Mouse (Mus musculus) CH12.LX (cell line): Measurements from ENCODE around the gene Ufd1. TPM values are rescaled to one million over a fixed set of nuclear protein-coding genes. Genes with fewer than 3 reads are reported as not detected.

ENCODE experiments used
- DNase-seq: peaks from one replicate; pipeline ENCODE4 v3.0.0-alpha.2; 2013; ENCODE audit errors: extremely low read depth
- H3K27ac ChIP-seq: 2 replicates; pipeline ENCODE4 v1.5.1; 2012; ENCODE audit warnings: low read depth, mild to moderate bottlenecking, control low read depth, moderate library complexity; ENCODE audit not compliant: insufficient read depth
- H3K27me3 ChIP-seq: replicated peaks from 2 replicates; pipeline ENCODE3; 2012; ENCODE audit warnings: inconsistent platforms
- H3K36me3 ChIP-seq, 2 experiments: replicated peaks in 1 of 2; 2 replicates each; pipeline versions ENCODE3 to v1.6.1; 2012; ENCODE audit warnings: inconsistent platforms in 1 of 2, low read length in 1 of 2, mild to moderate bottlenecking in 1 of 2, mixed read lengths in 1 of 2, moderate library complexity in 1 of 2; ENCODE audit not compliant: control insufficient read depth in 1 of 2, insufficient read depth in 1 of 2
- H3K4me1 ChIP-seq, 2 experiments: 2 replicates each; pipeline ENCODE4 v1.6.1; 2012; ENCODE audit warnings: inconsistent platforms in 1 of 2, moderate library complexity in 1 of 2; ENCODE audit not compliant: insufficient read depth in 2 of 2, control insufficient read depth in 1 of 2
- H3K4me2 ChIP-seq: 2 replicates; pipeline ENCODE4 v1.6.1; 2012; ENCODE audit warnings: low read depth, mild to moderate bottlenecking, control low read depth; ENCODE audit not compliant: poor library complexity, insufficient read depth, severe bottlenecking
- H3K4me3 ChIP-seq, 3 experiments: fragments of 150-350 bp in 1 of 3; sonication (generic) in 1 of 3; replicated peaks in 1 of 3; 2 replicates each; pipeline versions ENCODE3 to v1.5.1; 2011 to 2012; ENCODE audit warnings: low read depth in 2 of 3, low read length in 2 of 3, mild to moderate bottlenecking in 2 of 3, moderate library complexity in 2 of 3, control low read depth in 1 of 3, improper control_type of control experiment in 1 of 3, inconsistent platforms in 1 of 3, mixed read lengths in 1 of 3; ENCODE audit not compliant: poor library complexity in 1 of 3
- H3K79me2 ChIP-seq: replicated peaks from 2 replicates; pipeline ENCODE4 v1.6.1; 2012; ENCODE audit warnings: mild to moderate bottlenecking, moderate library complexity; ENCODE audit not compliant: control insufficient read depth, poor library complexity, insufficient read depth, severe bottlenecking; ENCODE audit errors: extremely low read depth
- H3K9ac ChIP-seq: 2 replicates; pipeline ENCODE4 v1.6.1; 2012; ENCODE audit warnings: low read depth, mild to moderate bottlenecking, control low read depth, moderate library complexity; ENCODE audit not compliant: insufficient read depth
- H3K9me3 ChIP-seq: replicated peaks from 2 replicates; pipeline ENCODE3; 2012; ENCODE audit warnings: low read length, inconsistent platforms, mixed read lengths
- CHD2 ChIP-seq: IDR thresholded peaks from 2 replicates; pipeline ENCODE4 v1.6.1; 2011; ENCODE audit warnings: low read length, improper control_type of control experiment
- ELF1 ChIP-seq: IDR thresholded peaks from 2 replicates; pipeline ENCODE4 v1.6.1; 2014; ENCODE audit warnings: low read depth, mild to moderate bottlenecking, inconsistent platforms, low read length, improper control_type of control experiment
- ETS1 ChIP-seq: conservative IDR thresholded peaks from 2 replicates; pipeline ENCODE4 v1.6.1; 2012; ENCODE audit warnings: low read depth, mild to moderate bottlenecking, inconsistent platforms, low read length, improper control_type of control experiment, moderate library complexity
- HCFC1 ChIP-seq: IDR thresholded peaks from 2 replicates; pipeline ENCODE4 v1.6.1; 2012; ENCODE audit warnings: low read depth, mild to moderate bottlenecking, inconsistent platforms, low read length, improper control_type of control experiment
- IRF4 ChIP-seq: IDR thresholded peaks from 2 replicates; pipeline ENCODE4 v1.6.1; 2014; ENCODE audit warnings: low read depth, mild to moderate bottlenecking, inconsistent platforms, low read length, improper control_type of control experiment
- JUN ChIP-seq: IDR thresholded peaks from 2 replicates; pipeline ENCODE4 v1.6.1; 2011; ENCODE audit warnings: low read depth, mild to moderate bottlenecking, low read length, improper control_type of control experiment, moderate library complexity; ENCODE audit not compliant: insufficient read depth
- JUND ChIP-seq: conservative IDR thresholded peaks from 2 replicates; pipeline ENCODE4 v1.6.1; 2011; ENCODE audit warnings: low read depth, low read length, improper control_type of control experiment
- KAT2A ChIP-seq: IDR thresholded peaks from 2 replicates; pipeline ENCODE4 v1.6.1; 2012; ENCODE audit warnings: low read length, improper control_type of control experiment, inconsistent platforms; ENCODE audit not compliant: insufficient replicate concordance
- MAFK ChIP-seq: IDR thresholded peaks from 2 replicates; pipeline ENCODE4 v1.6.1; 2011; ENCODE audit warnings: low read length, improper control_type of control experiment; ENCODE audit not compliant: insufficient replicate concordance
- MAX ChIP-seq: IDR thresholded peaks from 2 replicates; pipeline ENCODE4 v1.6.1; 2011; ENCODE audit warnings: low read length, improper control_type of control experiment
- MAZ ChIP-seq: IDR thresholded peaks from 2 replicates; pipeline ENCODE4 v1.6.1; 2012; ENCODE audit warnings: low read depth, mild to moderate bottlenecking, inconsistent platforms, low read length, improper control_type of control experiment, moderate library complexity
- MEF2A ChIP-seq: IDR thresholded peaks from 2 replicates; pipeline ENCODE4 v1.6.1; 2014; ENCODE audit warnings: low read depth, mild to moderate bottlenecking, inconsistent platforms, low read length, improper control_type of control experiment, borderline replicate concordance
- MXI1 ChIP-seq: IDR thresholded peaks from 2 replicates; pipeline ENCODE4 v1.6.1; 2011; ENCODE audit warnings: mild to moderate bottlenecking, low read depth, low read length, improper control_type of control experiment
- NELFE ChIP-seq: IDR thresholded peaks from 2 replicates; pipeline ENCODE4 v1.6.1; 2011; ENCODE audit warnings: low read depth, low read length, improper control_type of control experiment
- NRF1 ChIP-seq: IDR thresholded peaks from 2 replicates; pipeline ENCODE4 v1.6.1; 2014; ENCODE audit warnings: low read depth, mild to moderate bottlenecking, inconsistent platforms, low read length, improper control_type of control experiment, moderate library complexity
- POLR2A ChIP-seq: IDR thresholded peaks from 2 replicates; pipeline ENCODE4 v1.6.1; 2011; ENCODE audit warnings: low read depth, mild to moderate bottlenecking, improper control_type of control experiment, low read length
- POLR2AphosphoS2 ChIP-seq: IDR thresholded peaks from 2 replicates; pipeline ENCODE4 v1.6.1; 2011; ENCODE audit warnings: low read depth, low read length, improper control_type of control experiment
- SIN3A ChIP-seq: IDR thresholded peaks from 2 replicates; pipeline ENCODE4 v1.6.1; 2012; ENCODE audit warnings: low read length, improper control_type of control experiment, inconsistent platforms
- TCF12 ChIP-seq: IDR thresholded peaks from 2 replicates; pipeline ENCODE4 v1.6.1; 2014; ENCODE audit warnings: low read depth, mild to moderate bottlenecking, inconsistent platforms, low read length, improper control_type of control experiment
- USF1 ChIP-seq: IDR thresholded peaks from 2 replicates; pipeline ENCODE4 v1.6.1; 2014; ENCODE audit warnings: low read depth, mild to moderate bottlenecking, inconsistent platforms, low read length, improper control_type of control experiment
- USF2 ChIP-seq: conservative IDR thresholded peaks from 2 replicates; pipeline ENCODE4 v1.6.1; 2011; ENCODE audit warnings: low read depth, low read length, improper control_type of control experiment
- ZC3H11A ChIP-seq: IDR thresholded peaks from 2 replicates; pipeline ENCODE4 v1.6.1; 2012; ENCODE audit warnings: low read depth, mild to moderate bottlenecking, inconsistent platforms, low read length, improper control_type of control experiment
- ZMIZ1 ChIP-seq: IDR thresholded peaks from 2 replicates; pipeline ENCODE4 v1.6.1; 2012; ENCODE audit warnings: low read depth, mild to moderate bottlenecking, inconsistent platforms, low read length, improper control_type of control experiment
- ZNF384 ChIP-seq: IDR thresholded peaks from 2 replicates; pipeline ENCODE4 v1.6.1; 2012; ENCODE audit warnings: low read depth, low read length, improper control_type of control experiment, inconsistent platforms
- dilution Hi-C: fragments of 300-500 bp; cut with MboI; formaldehyde crosslinking; loops from 2 replicates; pipeline ENCODE4 v1.14.3; 2020; ENCODE audit warnings: low sequenced_read_pairs; ENCODE audit not compliant: extremely low pct_unique_long_range_greater_than_20kb, extremely low pct_ligation_motif_present
- in situ Hi-C: fragments of 300-500 bp; cut with MboI; formaldehyde crosslinking; loops from 3 replicates; pipeline ENCODE4 v1.14.3; 2019; ENCODE audit warnings: low sequenced_read_pairs, low pct_ligation_motif_present, low pct_unique_long_range_greater_than_20kb, mixed read lengths
- polyA plus RNA-seq: library from polyadenylated mRNA; unstranded; fragments of >175 nt; gene quantifications from 2 replicates; pipeline ENCODE4 v1.2.1, GENCODE M21; 2012; ENCODE audit warnings: low read depth; ENCODE audit not compliant: insufficient read length
- total RNA-seq, 2 experiments: library from RNA; depleted of rRNA; stranded (reverse); fragments of 300-350 nt in 1 of 2; fragments of >200 nt in 1 of 2; gene quantifications; 2 replicates each; pipeline ENCODE4 v1.2.3; 2012 to 2014

Gene Ufd1
- total and polyA plus RNA-seq, 3 experiments = 43.6 to 80.8 (median 62.6) TPM

GRCm38 (mm10) chr16:18795223-18795899 is 16.2 kb upstream of the Ufd1 start:
- DNase-seq = no peak
- Histone ChIP-seq H3K4me1 (no peaks in the 10 kb centered on the region), H3K36me3 (peaks cover 87 to 98% of the 10 kb centered on the region in 2 experiments)
- TF ChIP-seq USF1 (no peak), MAZ (no peak), TCF12 (no peak), HCFC1 (no peak), POLR2AphosphoS2 (no peak), KAT2A (no peak), MAX (no peak), MXI1 (no peak), ZMIZ1 (no peak), JUND (no peak), NRF1 (no peak), ZC3H11A (no peak), USF2 (no peak), ELF1 (no peak), CHD2 (no peak), SIN3A (no peak), MAFK (no peak), POLR2A (no peak), MEF2A (no peak)
- TF ChIP-seq, all 38 proteins: peak for 0
- Histone ChIP-seq H3K4me3 (no peak overlapping the region), H3K4me2 (no peak overlapping the region), H3K27ac (no peak overlapping the region), H3K79me2 (no peaks in the 10 kb centered on the region), H3K27me3 (no peaks in the 10 kb centered on the region), H3K9me3 (no peaks in the 10 kb centered on the region), H3K9ac (no peak overlapping the region)
- dilution Hi-C loops = no loop called here
- in situ Hi-C loops = no loop called here

GRCm38 (mm10) chr16:18796645-18797044 is 14.9 kb upstream of the Ufd1 start:
- Histone ChIP-seq H3K9ac (no peak overlapping the region), H3K27me3 (no peaks in the 10 kb centered on the region), H3K4me2 (no peak overlapping the region), H3K4me3 (no peak overlapping the region), H3K36me3 (peaks cover 87 to 98% of the 10 kb centered on the region in 2 experiments), H3K9me3 (no peaks in the 10 kb centered on the region), H3K27ac (no peak overlapping the region), H3K79me2 (no peaks in the 10 kb centered on the region), H3K4me1 (no peaks in the 10 kb centered on the region)
- DNase-seq = no peak
- TF ChIP-seq MAX (no peak), USF1 (no peak), KAT2A (no peak), ETS1 (no peak), JUND (no peak), JUN (no peak), MAFK (no peak), ZNF384 (no peak), MXI1 (no peak), IRF4 (no peak), POLR2AphosphoS2 (no peak), NELFE (no peak)
- dilution Hi-C loops (no loop called here), in situ Hi-C loops (no loop called here)
